Mouse (Mus musculus) heart, postnatal 0 days (tissue): Measurements from ENCODE around the gene Cdkn2d.

ENCODE experiments used
- CTCF ChIP-seq: IDR thresholded peaks from 2 replicates; pipeline ENCODE4 v1.5.1; 2016; ENCODE audit warnings: antibody characterized with exemption, control low read depth, low read depth
- EP300 ChIP-seq: IDR thresholded peaks from 2 replicates; pipeline ENCODE4 v1.6.1; 2016; ENCODE audit warnings: antibody characterized with exemption, low read depth

GRCm38 (mm10) chr9:21261831-21262230 lies 29.4 kb downstream of the Cdkn2d start:
- TF ChIP-seq CTCF (no peak), EP300 (no peak)
